Comparison of ENCODE assay signal across 8 mouse cellular contexts in genomic region chr13:52821571-52821970, GRCm38 (mm10).
DNase-seq lines count a peak whose midpoint lies in the region; ATAC-seq and TF ChIP-seq lines count a peak whose summit lies in the region.

No protein-coding gene starts in this region.

- no peak overlapping the region for H3K4me2 ChIP-seq in heart, embryonic 11.5 days

- WGBS in heart, embryonic 11.5 days (ENCODE audit: insufficient replicate concordance): 42% methylated on average over 9 of the region's 9 CpGs
- WGBS in olfactory bulb, adult 2 months: 55% methylated on average over 9 of the region's 9 CpGs

- no peak for DNase-seq in layer of hippocampus, adult 2 months (ENCODE audit: low spot score in 2 of 2)
- no peak for DNase-seq in layer of hippocampus, adult 18-20 months (ENCODE audit: low spot score in 2 of 2)
- peak; percentile 26 to 63 for DNase-seq in kidney, postnatal 4 days
- DNase-seq in spleen, postnatal 10 days (ENCODE audit: low spot score in 2 of 2): no peak
- no peak for DNase-seq in cerebellum, adult 11-12 months

- peak overlapping the region; percentile 39; the same call in 1 of the 2 replicates for H3K27ac ChIP-seq in layer of hippocampus, adult 2 months
- no peak overlapping the region for H3K27ac ChIP-seq in heart, embryonic 11.5 days (ENCODE audit: low read depth, low read length)
- 0 out of 2 replicates have a peak overlapping the region, but pooled peaks have one; percentile 36 for H3K27ac ChIP-seq in olfactory bulb, adult 2 months (ENCODE audit: insufficient read depth, low read depth, low read length)

- no peaks in the 10 kb centered on the region for H3K36me3 ChIP-seq in heart, embryonic 11.5 days (ENCODE audit: control insufficient read depth, insufficient read depth, low read length)

- no peaks in the 10 kb centered on the region for H3K27me3 ChIP-seq in heart, embryonic 11.5 days (ENCODE audit: control insufficient read depth, insufficient read depth, low read length)

- peak; percentile 32; the same call in 1 of the 2 replicates for ATAC-seq in heart, embryonic 11.5 days (replicated peaks; ENCODE audit: insufficient number of reproducible peaks, low FRiP score, low TSS enrichment)
- ATAC-seq in granulocyte monocyte progenitor cell, adult 5-6 weeks (replicated peaks; ENCODE audit: poor library complexity, severe bottlenecking): no peak

- TF ChIP-seq POLR2A in olfactory bulb, adult 2 months (IDR thresholded peaks at IDR 0.05; ENCODE audit: insufficient read depth, low read depth, low read length): no peak

- peaks cover 47% of the 10 kb centered on the region for H3K4me1 ChIP-seq in heart, embryonic 11.5 days (ENCODE audit: control insufficient read depth, insufficient read depth, low read length)
- H3K4me1 ChIP-seq in olfactory bulb, adult 2 months (ENCODE audit: control insufficient read depth, insufficient read depth, low read length): peaks cover 56% of the 10 kb centered on the region

- no peak for TF ChIP-seq CTCF in layer of hippocampus, adult 2 months (conservative IDR thresholded peaks at IDR 0.05)
- no peak for TF ChIP-seq CTCF in olfactory bulb, adult 2 months (IDR thresholded peaks at IDR 0.05; ENCODE audit: insufficient read depth, low read depth, low read length)

- no peak overlapping the region for H3K4me3 ChIP-seq in layer of hippocampus, adult 2 months
- no peak overlapping the region for H3K4me3 ChIP-seq in heart, embryonic 11.5 days (ENCODE audit: low read depth, low read length)
- H3K4me3 ChIP-seq in olfactory bulb, adult 2 months (ENCODE audit: insufficient read depth, low read depth, low read length): no peak overlapping the region

- H3K9ac ChIP-seq in heart, embryonic 11.5 days (ENCODE audit: low read depth, low read length): no peak overlapping the region

- H3K9me3 ChIP-seq in heart, embryonic 11.5 days (replicated peaks; ENCODE audit: control insufficient read depth, low read length): no peaks in the 10 kb centered on the region

Comparison
In these comparisons a context has a peak if more than half of its experiments do, and no peak if none do; other contexts are left out.
1. DNase-seq: peak in kidney, postnatal 4 days (2 of 2); none in layer of hippocampus, adult 2 months (0 of 2), layer of hippocampus, adult 18-20 months (0 of 2), spleen, postnatal 10 days (0 of 2) and cerebellum, adult 11-12 months (single experiment).